Mouse (Mus musculus): ENCODE data around the gene Trmt1l.

GRCm38 (mm10) chr1:151495635-151496285 lies 67.4 kb downstream of the Trmt1l start:
- no peak for TF ChIP-seq POLR2AphosphoS5 (IDR thresholded peaks at IDR 0.05; ENCODE audit: insufficient replicate concordance, low read depth, low read length)
- TF ChIP-seq CTCF (IDR thresholded peaks at IDR 0.05; ENCODE audit: low read depth, low read length): no peak
